Mouse (Mus musculus) urinary bladder, postnatal 0 days (tissue): ENCODE data around the gene Fam71f1. TPM values are rescaled to one million over a fixed set of nuclear protein-coding genes. Genes with fewer than 3 reads are reported as not detected.

ENCODE experiments used
- polyA plus RNA-seq: library from polyadenylated mRNA; unstranded; fragments of >200 nt; fragmentation: Nextera tagmentation; extraction: Ambion mirVana; gene quantifications from 2 replicates; pipeline ENCODE4 v1.2.1, GENCODE M21; 2015

Gene Fam71f1
- not detected in 2 replicates for polyA plus RNA-seq

GRCm38 (mm10) chr6:29318879-29319278 is at the start of gene Fam71f1:
Fam71f1 (plus strand) TSS chr6:29319140.

GRCm38 (mm10) chr6:29272312-29273072 is 46.4 kb upstream of the Fam71f1 start, which contains the start of gene Hilpda:
Hilpda (plus strand) TSS chr6:29272488.

GRCm38 (mm10) chr6:29279293-29279692 is 39.6 kb upstream of the Fam71f1 start, which contains the start of gene Fam71f2:
Fam71f2 (plus strand) TSS chr6:29279593.

GRCm38 (mm10) chr6:29347665-29348370 is 28.9 kb downstream of the Fam71f1 start, which contains the start of gene Calu:
Calu (plus strand) TSS chr6:29348069.

Other genes starting within 250 kb of the Fam71f1 start
- 16.0 and 20.4 TPM in 2 replicates for gene Rbm28, start 154.1 kb upstream of the Fam71f1 start, polyA plus RNA-seq
- 0.34 and 0.66 TPM in 2 replicates for gene Prrt4, start 139.6 kb upstream of the Fam71f1 start, polyA plus RNA-seq
- gene Impdh1, start 102.8 kb upstream of the Fam71f1 start, polyA plus RNA-seq, result 28.8 and 33.1 TPM in 2 replicates
- 40.2 and 55.8 TPM in 2 replicates for gene Hilpda, start 46.7 kb upstream of the Fam71f1 start, polyA plus RNA-seq
- 0.19 TPM in 1 of 2 replicates, not detected in the other for gene Fam71f2, start 39.5 kb upstream of the Fam71f1 start, polyA plus RNA-seq
- 419 and 516 TPM in 2 replicates for gene Calu, start 28.9 kb downstream of the Fam71f1 start, polyA plus RNA-seq
- gene Opn1sw, start 69.3 kb downstream of the Fam71f1 start, polyA plus RNA-seq, result 3.7 and 5.1 TPM in 2 replicates
- 19.2 and 22.0 TPM in 2 replicates for gene Ccdc136, start 77.2 kb downstream of the Fam71f1 start, polyA plus RNA-seq
- 40.6 and 43.1 TPM in 2 replicates for gene Flnc, start 114.1 kb downstream of the Fam71f1 start, polyA plus RNA-seq
- gene Atp6v1f, start 148.6 kb downstream of the Fam71f1 start, polyA plus RNA-seq, result 181 and 228 TPM in 2 replicates
- not detected in 2 replicates for gene Atp6v1fnb, start 152.3 kb downstream of the Fam71f1 start, polyA plus RNA-seq
- 7.8 and 8.2 TPM in 2 replicates for gene Kcp, start 188.8 kb downstream of the Fam71f1 start, polyA plus RNA-seq
- gene Irf5, start 207.5 kb downstream of the Fam71f1 start, polyA plus RNA-seq, result 5.6 and 14.5 TPM in 2 replicates